Mouse (Mus musculus) bone marrow, adult 2 months (tissue): Measurements from ENCODE around the gene Pebp1.

Source experiments
- CTCF ChIP-seq: fragments of 200-500 bp; IDR thresholded peaks from 2 replicates; pipeline ENCODE4 v1.5.1; 2011; ENCODE audit warnings: low read length, control low read depth; ENCODE audit not compliant: control insufficient read depth, insufficient read depth
- POLR2A ChIP-seq: fragments of 200-500 bp; IDR thresholded peaks from 2 replicates; pipeline ENCODE4 v1.6.1; 2011; ENCODE audit warnings: low read depth, mild to moderate bottlenecking, control low read depth, low read length, borderline replicate concordance; ENCODE audit not compliant: control insufficient read depth

GRCm38 (mm10) chr5:117330457-117330856, 43.0 kb upstream of the Pebp1 start:
- TF ChIP-seq POLR2A (no peak), CTCF (no peak)
